Mouse (Mus musculus) adrenal gland, adult 18-20 months (tissue): ENCODE data around the gene Zdhhc8. TPM values are rescaled to one million over a fixed set of nuclear protein-coding genes. Genes with fewer than 3 reads are reported as not detected.

Experiments
- DNase-seq, 2 experiments: peaks; one replicate each; pipeline ENCODE4 v3.0.0; 2021 to 2022; ENCODE audit warnings: low spot score in 2 of 2
- total RNA-seq, 2 experiments: library from RNA; stranded (reverse); gene quantifications; 1 replicate in 1 of 2; 2 replicates in 1 of 2; pipeline ENCODE4 v1.2.3; 2021

Gene Zdhhc8
- total RNA-seq, 2 experiments from 2014 or later, result 20.6 to 21.2 TPM

DNA sequence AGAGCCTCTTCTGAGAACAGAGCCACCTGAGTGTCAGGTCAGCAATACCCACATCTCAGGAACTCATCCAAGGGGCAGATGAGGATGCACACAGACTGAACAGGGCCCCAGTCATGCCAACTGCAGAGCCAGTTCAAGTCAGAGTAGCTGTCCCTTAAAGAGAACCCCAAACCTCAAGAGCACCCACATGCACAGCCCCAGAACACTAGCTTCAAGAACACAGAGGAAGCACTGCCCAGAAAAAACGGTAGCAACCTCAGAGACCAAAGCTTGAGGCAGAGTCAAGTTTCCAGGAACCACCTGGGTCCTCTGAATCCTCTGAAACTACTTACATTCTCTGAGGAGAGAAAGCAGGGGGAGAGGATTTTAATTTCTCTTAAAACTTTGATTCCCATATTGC is 1.5 kb downstream of the Zdhhc8 start:
- no peak for DNase-seq

GRCm38 (mm10) chr16:18231451-18231850 is 3.5 kb downstream of the Zdhhc8 start:
- DNase-seq, result no peak

- DNase-seq, result no peak
These were observed 3.9 kb downstream of the Zdhhc8 start for GRCm38 (mm10) chr16:18231047-18231446.

GRCm38 (mm10) chr16:18230617-18231016 is 4.3 kb downstream of the Zdhhc8 start:
- no peak for DNase-seq

GRCm38 (mm10) chr16:18229622-18230021 is 5.3 kb downstream of the Zdhhc8 start:
- DNase-seq, result peak; percentile 42 to 48

DNA sequence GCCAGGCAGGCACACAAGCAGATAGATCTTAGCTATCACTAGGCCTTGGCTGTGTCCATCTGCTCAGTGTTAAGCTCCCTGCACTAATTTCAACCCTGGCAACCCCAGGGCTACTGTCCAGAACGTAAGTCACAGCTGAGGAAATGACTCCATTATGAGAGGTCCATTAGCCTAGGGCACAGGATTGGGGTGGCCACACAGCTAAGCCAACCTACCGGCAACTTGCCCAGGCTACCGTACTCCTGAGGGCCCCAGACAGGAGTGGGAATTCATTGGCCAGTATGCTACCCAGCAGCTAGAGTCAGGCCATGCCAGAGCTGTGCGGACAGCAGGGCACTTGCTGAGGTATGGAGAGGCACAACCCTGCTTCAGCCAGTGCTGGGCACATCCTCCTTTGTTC is 6.1 kb downstream of the Zdhhc8 start:
- no peak for DNase-seq

DNA sequence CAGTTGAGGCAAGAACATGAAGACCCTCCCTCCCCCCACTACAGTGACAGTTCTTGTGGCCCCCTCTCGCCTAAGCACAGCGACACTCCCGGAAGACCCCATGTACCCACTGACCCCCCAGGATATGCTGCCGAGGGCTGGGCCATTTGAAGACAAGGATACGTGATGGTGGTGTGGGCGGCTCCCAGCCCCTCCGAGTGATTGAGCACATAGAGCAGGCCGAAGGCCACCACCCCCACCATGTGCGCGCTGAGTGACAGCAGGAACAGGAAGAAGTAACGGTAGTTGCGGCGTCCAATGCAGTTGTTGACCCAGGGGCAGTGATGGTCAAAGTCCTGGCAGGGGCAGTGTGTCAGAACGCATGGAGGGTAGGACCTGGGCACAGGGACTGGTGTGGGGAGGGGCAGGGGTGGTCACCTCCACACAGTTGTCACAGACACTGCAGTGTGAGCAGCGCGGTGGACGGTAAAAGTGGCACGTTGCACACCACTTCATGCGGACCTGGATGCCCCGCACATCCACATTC is 7.0 kb downstream of the Zdhhc8 start:
- DNase-seq, result no peak

DNA sequence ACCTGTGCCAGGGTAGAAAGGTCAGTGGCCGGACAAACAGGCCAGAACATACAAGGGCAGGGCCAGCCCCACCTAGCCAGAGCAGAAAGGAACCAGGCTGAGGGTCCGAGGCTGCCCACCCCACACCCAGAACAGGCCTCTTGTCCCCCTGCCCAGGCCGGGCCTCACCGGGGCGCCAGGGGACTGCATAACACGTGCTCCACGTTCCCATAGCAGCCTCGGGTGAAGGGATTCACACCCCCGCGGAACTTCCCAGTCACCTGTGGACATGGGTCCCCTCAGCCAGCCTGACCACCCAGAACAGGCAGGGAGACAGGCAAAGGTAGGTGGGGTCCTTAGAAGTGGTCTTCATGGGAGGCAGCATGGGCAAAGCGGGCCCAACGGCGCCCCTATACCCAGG is 7.7 kb downstream of the Zdhhc8 start:
- no peak for DNase-seq

DNA sequence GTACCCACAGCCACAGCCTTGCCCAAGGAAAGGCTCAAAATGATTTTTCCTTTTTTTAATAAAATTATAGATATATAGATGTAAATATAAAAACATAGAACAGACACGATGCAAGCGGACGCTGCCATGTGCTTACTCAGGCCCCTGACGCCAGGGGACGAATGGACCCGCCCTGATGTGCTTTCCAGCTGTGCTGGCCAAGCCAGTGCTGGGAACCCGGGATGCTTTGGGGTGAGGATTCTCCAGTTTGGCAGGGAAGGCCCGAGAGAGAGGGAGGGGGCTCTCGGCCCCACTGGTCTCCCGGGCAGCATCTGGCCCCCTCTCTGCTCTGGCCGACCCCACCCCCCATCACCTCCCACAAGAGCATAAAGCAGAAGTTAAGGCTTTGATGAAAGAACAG is 12.7 kb downstream of the Zdhhc8 start:
- DNase-seq, result no peak

GRCm38 (mm10) chr16:18221543-18221898 is 13.4 kb downstream of the Zdhhc8 start:
- DNase-seq, result no peak

GRCm38 (mm10) chr16:18220856-18221542 is 13.9 kb downstream of the Zdhhc8 start:
- DNase-seq, result no peak

GRCm38 (mm10) chr16:18220001-18220400 is 14.9 kb downstream of the Zdhhc8 start:
- no peak for DNase-seq

- DNase-seq, result no peak
These were observed 16.3 kb downstream of the Zdhhc8 start for GRCm38 (mm10) chr16:18218580-18218996.

- no peak for DNase-seq
These were observed 17.4 kb downstream of the Zdhhc8 start, which contains the start of gene Ccdc188 for GRCm38 (mm10) chr16:18217579-18217978. Ccdc188 (plus strand) TSS chr16:18217879.

- DNase-seq, result no peak
These were observed 20.1 kb downstream of the Zdhhc8 start for GRCm38 (mm10) chr16:18214858-18215257.

GRCm38 (mm10) chr16:18213689-18214088 is 21.2 kb downstream of the Zdhhc8 start:
- no peak for DNase-seq

- peak; percentile 81 to 86 for DNase-seq
These were observed 23.3 kb downstream of the Zdhhc8 start for GRCm38 (mm10) chr16:18211417-18212171.

DNA sequence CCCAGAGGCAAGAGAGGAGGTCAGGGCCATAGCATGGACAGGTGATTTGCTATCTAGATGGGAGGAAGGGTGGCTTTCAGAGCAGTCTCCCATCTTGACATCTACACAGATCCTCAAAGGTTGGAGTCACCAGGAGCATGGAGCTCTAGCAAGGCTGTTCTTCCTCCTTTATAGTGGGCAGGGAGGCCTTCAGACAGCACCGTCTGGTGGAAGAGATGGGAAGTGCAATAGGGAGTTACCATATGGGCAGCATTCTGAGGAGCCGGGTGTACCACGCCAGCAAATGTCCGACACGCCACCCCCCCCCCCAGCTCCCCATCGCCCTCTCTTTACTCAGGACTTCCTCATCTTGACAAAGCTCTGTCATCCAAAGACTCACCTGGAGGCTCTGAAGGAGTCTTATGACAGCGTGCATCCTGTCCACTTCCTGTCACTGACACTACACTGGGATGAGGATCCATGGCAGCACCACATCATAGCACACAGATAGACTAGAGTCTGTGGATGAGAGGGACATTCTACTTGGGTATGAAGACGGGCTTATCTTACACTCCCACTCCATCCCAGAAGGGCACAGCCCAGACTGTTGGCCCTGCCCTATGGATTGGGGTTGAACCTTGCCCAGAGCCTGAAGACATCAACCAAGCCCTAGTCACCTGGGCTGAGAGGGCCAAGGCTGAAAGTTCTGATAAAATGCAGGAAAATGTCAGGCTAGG is 24.1 kb downstream of the Zdhhc8 start:
- DNase-seq, result peak; percentile 62 to 64

DNA sequence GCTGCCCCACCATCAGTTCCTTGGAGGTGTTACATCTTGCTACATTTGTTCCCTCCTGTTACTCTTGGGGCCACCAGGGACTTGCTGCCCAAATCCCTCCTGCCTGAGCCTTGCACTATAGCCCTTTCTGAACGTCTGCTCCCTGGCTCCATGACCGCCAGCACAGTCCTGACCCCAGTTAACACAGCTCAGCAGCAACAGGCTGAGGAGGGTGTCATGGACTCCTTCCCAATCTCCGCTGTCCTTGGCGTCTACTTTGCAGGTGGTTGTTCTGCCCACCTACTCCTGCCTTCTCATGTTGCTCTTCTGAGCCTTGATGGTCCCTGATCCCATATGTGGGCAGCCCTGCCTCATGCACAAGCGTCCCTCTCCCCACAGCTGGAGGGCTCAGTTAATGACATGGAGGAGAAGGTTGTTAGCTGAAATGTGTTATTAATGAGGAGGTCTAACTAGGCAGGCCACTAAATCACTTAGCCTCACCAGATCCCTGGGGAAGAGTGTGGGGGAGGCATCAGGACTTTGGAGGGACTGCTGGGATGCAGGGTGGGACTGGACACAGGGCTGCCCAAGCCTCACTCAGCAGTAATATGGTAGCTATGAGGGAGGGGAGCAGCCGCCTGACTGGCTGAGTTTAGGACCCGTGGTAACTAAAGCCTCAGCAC is 31.4 kb downstream of the Zdhhc8 start:
- no peak for DNase-seq

GRCm38 (mm10) chr16:18202061-18202460 is 32.9 kb downstream of the Zdhhc8 start:
- no peak for DNase-seq

DNA sequence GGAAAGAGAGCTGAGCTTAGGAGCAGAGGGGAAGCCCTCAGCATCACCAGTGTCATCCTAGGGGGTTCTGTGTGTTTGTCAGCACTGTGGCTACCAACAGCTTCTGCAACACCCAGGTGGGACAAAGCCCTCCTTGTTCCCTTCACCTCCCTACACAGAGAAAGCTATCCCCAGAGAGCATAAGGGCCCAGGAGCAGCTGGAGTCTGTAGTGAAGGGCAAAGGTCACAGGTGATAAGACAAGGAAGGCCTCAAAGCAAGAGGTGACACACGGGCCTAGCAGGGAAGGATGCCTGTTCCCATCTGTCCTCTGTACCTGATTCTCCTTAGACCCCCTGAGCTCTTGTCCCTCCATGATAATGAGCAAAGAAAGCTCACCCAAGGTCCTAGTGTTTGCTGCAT is 33.3 kb downstream of the Zdhhc8 start:
- no peak for DNase-seq
